Mouse (Mus musculus): ENCODE measurements around the gene Tes3-ps. TPM values are rescaled to one million over a fixed set of nuclear protein-coding genes. Genes with fewer than 3 reads are reported as not detected.

The Tes3-ps gene
- total RNA-seq (2023): 1 to 10 TPM in 1 of 2 experiments, under 1 TPM in 1; 0.92 to 1.0 TPM

GRCm38 (mm10) chr13:49492376-49493368, at the start of gene Tes3-ps:
Tes3-ps (plus strand) TSS chr13:49493318.

GRCm38 (mm10) chr13:49504510-49504909, 11.4 kb downstream of the Tes3-ps start, which contains the start of gene Ecm2:
Ecm2 (plus strand) TSS chr13:49504810.

GRCm38 (mm10) chr13:49544279-49544678, 51.2 kb downstream of the Tes3-ps start, which contains the start of gene Aspn:
Aspn (plus strand) TSS chr13:49544443.

Other genes with a start within 250 kb of the Tes3-ps start
- gene Susd3, start 244.6 kb upstream of the Tes3-ps start, total RNA-seq (2023): 10 to 100 TPM; 22.7 to 23.7 TPM
- 10 to 100 TPM; 86.3 to 89.9 TPM for gene Fgd3, start 173.0 kb upstream of the Tes3-ps start, total RNA-seq (2023)
- gene Bicd2, start 151.7 kb upstream of the Tes3-ps start, total RNA-seq (2023): 10 to 100 TPM; 31.0 to 34.8 TPM
- 10 to 100 TPM; 10.8 to 13.5 TPM for gene Ippk, start 72.1 kb upstream of the Tes3-ps start, total RNA-seq (2023)
- gene Ecm2, start 11.5 kb downstream of the Tes3-ps start, total RNA-seq (2023): under 1 TPM in 1 of 2 experiments, not detected in 1; 0.09 TPM
- not detected for gene Aspn, start 51.1 kb downstream of the Tes3-ps start, total RNA-seq (2023)
- not detected for gene Omd, start 89.1 kb downstream of the Tes3-ps start, total RNA-seq (2023)
- gene Ogn, start 114.7 kb downstream of the Tes3-ps start, total RNA-seq (2023): not detected
- gene Cenpp, start 159.5 kb downstream of the Tes3-ps start, total RNA-seq (2023): 1 to 10 TPM; 1.1 to 1.9 TPM
- 10 to 100 TPM; 49.5 to 59.9 TPM for gene Nol8, start 159.8 kb downstream of the Tes3-ps start, total RNA-seq (2023)
- gene Iars, start 188.8 kb downstream of the Tes3-ps start, total RNA-seq (2023): 100 to 1,000 TPM; 110 to 126 TPM